Mouse (Mus musculus) spleen, postnatal 0 days (tissue): ENCODE results near the gene Rpp40. TPM values are rescaled to one million over a fixed set of nuclear protein-coding genes. Genes with fewer than 3 reads are reported as not detected.

Source experiments
- polyA plus RNA-seq: library from polyadenylated mRNA; unstranded; fragments of >200 nt; fragmentation: Nextera tagmentation; extraction: Ambion mirVana; gene quantifications from 2 replicates; pipeline ENCODE4 v1.2.1, GENCODE M21; 2015

The Rpp40 gene
- 10.5 and 12.6 TPM in 2 replicates for polyA plus RNA-seq

DNA sequence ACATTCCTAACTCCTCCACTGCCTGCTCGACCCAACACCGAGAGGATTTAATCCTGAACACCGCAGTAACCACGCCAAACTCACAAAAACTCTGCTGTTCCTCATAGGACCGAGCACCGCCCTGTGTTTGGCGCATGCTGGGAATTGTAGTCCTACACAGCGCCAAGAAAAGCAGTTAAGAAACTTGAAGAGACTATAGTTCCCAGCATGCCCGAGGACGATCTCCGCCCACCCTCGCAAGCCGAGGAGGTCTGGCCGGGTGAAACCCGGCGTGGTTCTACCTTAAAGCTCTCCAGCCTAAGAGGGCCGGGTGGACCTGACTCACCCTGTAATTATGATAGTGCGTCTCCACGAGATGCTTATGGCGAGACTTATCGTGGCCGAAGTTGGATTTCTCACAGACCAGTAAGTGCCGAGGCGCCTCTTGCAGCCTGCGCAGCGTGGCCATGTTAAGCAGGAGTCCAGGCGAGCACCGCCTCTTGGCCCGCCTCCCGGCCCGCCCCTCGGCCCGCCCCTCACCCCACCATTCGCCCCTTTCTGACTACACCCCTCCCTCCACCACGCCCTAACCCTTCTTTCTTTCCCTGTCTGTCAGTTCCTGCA lies at the start of gene Rpp40:
Rpp40 (minus strand) TSS at position 481 of the 603 bp plus-strand sequence.

Other genes with a start within 250 kb of the Rpp40 start
- 14.6 and 15.6 TPM in 2 replicates for gene Cdyl, start 246.5 kb downstream of the Rpp40 start, polyA plus RNA-seq
- 0.05 TPM in 1 of 2 replicates, not detected in the other for gene Ppp1r3g, start 52.5 kb upstream of the Rpp40 start, polyA plus RNA-seq
- gene Fars2, start 211.1 kb upstream of the Rpp40 start, polyA plus RNA-seq = 23.6 and 25.3 TPM in 2 replicates
- 31.1 and 35.5 TPM in 2 replicates for gene Lyrm4, start 211.2 kb upstream of the Rpp40 start, polyA plus RNA-seq